Mouse (Mus musculus) spleen, adult 2 months (tissue): ENCODE results near the gene Hsd17b14.

Source experiments
- CTCF ChIP-seq: fragments of 200-500 bp; IDR thresholded peaks from 2 replicates; pipeline ENCODE4 v1.5.1; 2011; ENCODE audit warnings: mild to moderate bottlenecking, inconsistent platforms; ENCODE audit not compliant: insufficient read depth, insufficient read length, insufficient replicate concordance; ENCODE audit errors: extremely low read depth
- POLR2A ChIP-seq: fragments of 200-500 bp; IDR thresholded peaks from 2 replicates; pipeline ENCODE4 v1.6.1; 2011; ENCODE audit warnings: low read depth, low read length, inconsistent platforms

- no peak for TF ChIP-seq CTCF
- TF ChIP-seq POLR2A: no peak
Measured at GRCm38 (mm10) chr7:45590874-45591273, 36.2 kb downstream of the Hsd17b14 start.
